Mouse (Mus musculus) myocyte (in vitro differentiated cells): ENCODE results near the gene Sfta2. TPM values are rescaled to one million over a fixed set of nuclear protein-coding genes. Genes with fewer than 3 reads are reported as not detected.
A peak's percentile ranks its signal among the peaks of the same experiment; 100 is the strongest.

ENCODE experiments used
- H3K27me3 ChIP-seq: one replicate; pipeline ENCODE4 v1.6.1; 2011; ENCODE audit not compliant: control insufficient read depth, insufficient read depth, insufficient read length
- H3K36me3 ChIP-seq: one replicate; pipeline ENCODE4 v1.6.1; 2011; ENCODE audit not compliant: control insufficient read depth, insufficient read depth
- H3K4me2 ChIP-seq: one replicate; pipeline ENCODE4 v1.6.1; 2011; ENCODE audit warnings: low read depth, control low read depth
- H3K4me3 ChIP-seq: one replicate; pipeline ENCODE4 v1.5.1; 2011; ENCODE audit warnings: mild to moderate bottlenecking, control low read depth, moderate library complexity
- H3K79me2 ChIP-seq: one replicate; pipeline ENCODE4 v1.6.1; 2011; ENCODE audit not compliant: control insufficient read depth, insufficient read depth
- H3ac ChIP-seq: one replicate; pipeline ENCODE4 v1.6.1; 2011; ENCODE audit not compliant: control insufficient read depth, insufficient read length
- CEBPB ChIP-seq: IDR thresholded peaks from 2 replicates; pipeline ENCODE4 v1.6.1; 2011; ENCODE audit warnings: mild to moderate bottlenecking, moderate library complexity; ENCODE audit not compliant: poor library complexity, insufficient read depth, severe bottlenecking
- E2F4 ChIP-seq: IDR thresholded peaks from one replicate; pipeline ENCODE4 v1.6.1; 2011; ENCODE audit warnings: mild to moderate bottlenecking, control low read depth, moderate library complexity; ENCODE audit not compliant: insufficient read depth
- MAX ChIP-seq: IDR thresholded peaks from one replicate; pipeline ENCODE4 v1.6.1; 2011; ENCODE audit warnings: low read depth, mild to moderate bottlenecking, control low read depth
- MYOD1 ChIP-seq, 3 experiments: IDR thresholded peaks; one replicate each; pipeline ENCODE4 v1.6.1; 2011; ENCODE audit warnings: control low read depth in 2 of 3, low read depth in 2 of 3, mild to moderate bottlenecking in 2 of 3, moderate library complexity in 1 of 3; ENCODE audit not compliant: insufficient read length in 2 of 3, control insufficient read depth in 1 of 3
- MYOG ChIP-seq, 3 experiments: IDR thresholded peaks; one replicate each; pipeline ENCODE4 v1.6.1; 2011; ENCODE audit warnings: control low read depth in 2 of 3, low read depth in 2 of 3, mild to moderate bottlenecking in 2 of 3; ENCODE audit not compliant: insufficient read length in 2 of 3, control insufficient read depth in 1 of 3, insufficient read depth in 1 of 3
- POLR2A ChIP-seq: IDR thresholded peaks from one replicate; pipeline ENCODE4 v1.6.1; 2011; ENCODE audit warnings: low read depth, mild to moderate bottlenecking, control low read depth, moderate library complexity; ENCODE audit not compliant: insufficient read length
- POLR2AphosphoS2 ChIP-seq: IDR thresholded peaks from one replicate; pipeline ENCODE4 v1.6.1; 2011; ENCODE audit warnings: low read depth, control low read depth; ENCODE audit not compliant: insufficient read length
- REST ChIP-seq: IDR thresholded peaks from one replicate; pipeline ENCODE4 v1.6.1; 2011; ENCODE audit warnings: mild to moderate bottlenecking, control low read depth, moderate library complexity; ENCODE audit not compliant: insufficient read depth, insufficient read length
- SRF ChIP-seq: IDR thresholded peaks from one replicate; pipeline ENCODE4 v1.6.1; 2011; ENCODE audit warnings: low read depth; ENCODE audit not compliant: control insufficient read depth, insufficient read length
- TCF12 ChIP-seq: IDR thresholded peaks from one replicate; pipeline ENCODE4 v1.6.1; 2011; ENCODE audit warnings: mild to moderate bottlenecking, control low read depth; ENCODE audit not compliant: poor library complexity, insufficient read depth, severe bottlenecking
- TCF3 ChIP-seq: IDR thresholded peaks from one replicate; pipeline ENCODE4 v1.6.1; 2011; ENCODE audit warnings: low read depth, control low read depth; ENCODE audit not compliant: insufficient read length
- USF1 ChIP-seq: IDR thresholded peaks from one replicate; pipeline ENCODE4 v1.6.1; 2011; ENCODE audit warnings: low read depth, mild to moderate bottlenecking, control low read depth, moderate library complexity
- polyA plus RNA-seq: library from polyadenylated mRNA; unstranded; fragments of >200 nt; fragmentation: generic; extraction: Trizol; gene quantifications from one replicate; pipeline ENCODE4 v1.2.1, GENCODE M21; 2012; ENCODE audit warnings: missing spikeins

Gene Sfta2
- polyA plus RNA-seq, 1 experiment, result not detected

- H3K4me2 ChIP-seq, result peak overlapping the region; percentile 89
- H3K27me3 ChIP-seq, result no peaks in the 10 kb centered on the region
- H3K4me3 ChIP-seq, result peak overlapping the region; percentile 52
- H3K79me2 ChIP-seq, result peaks cover 65% of the 10 kb centered on the region
- H3ac ChIP-seq, result no peak overlapping the region
- peaks cover 6% of the 10 kb centered on the region for H3K36me3 ChIP-seq
- TF ChIP-seq MYOG (IDR thresholded peaks at IDR 0.05; ENCODE audit: control insufficient read depth in 1 of 3, insufficient read depth in 1 of 3, insufficient read length in 2 of 3, low read depth in 2 of 3) (peak in 2 of 3 experiments; percentile 32 to 77), TCF12 (no peak), POLR2AphosphoS2 (peak; percentile 53), POLR2A (no peak), REST (no peak), MYOD1 (IDR thresholded peaks at IDR 0.05; ENCODE audit: control insufficient read depth in 1 of 3, insufficient read length in 2 of 3, low read depth in 2 of 3) (peak in 2 of 3 experiments; percentile 38 to 48)
Observed at GRCm38 (mm10) chr17:35697759-35698500, 96.6 kb downstream of the Sfta2 start.

- no peak for TF ChIP-seq MYOG (IDR thresholded peaks at IDR 0.05; ENCODE audit: control insufficient read depth in 1 of 3, insufficient read depth in 1 of 3, insufficient read length in 2 of 3, low read depth in 2 of 3)
- TF ChIP-seq TCF3, result no peak
- TF ChIP-seq MAX, result no peak
- no peak for TF ChIP-seq E2F4
- TF ChIP-seq TCF12, result no peak
- no peak for TF ChIP-seq REST
- TF ChIP-seq SRF, result no peak
- TF ChIP-seq POLR2A, result no peak
- TF ChIP-seq USF1, result no peak
- no peak for TF ChIP-seq CEBPB
- no peak for TF ChIP-seq MYOD1 (IDR thresholded peaks at IDR 0.05; ENCODE audit: control insufficient read depth in 1 of 3, insufficient read length in 2 of 3, low read depth in 2 of 3)
- no peak for TF ChIP-seq POLR2AphosphoS2
- no peaks in the 10 kb centered on the region for H3K27me3 ChIP-seq
- peaks cover 64% of the 10 kb centered on the region for H3K79me2 ChIP-seq
- H3ac ChIP-seq, result no peak overlapping the region
- peak overlapping the region; percentile 89 for H3K4me2 ChIP-seq
- H3K4me3 ChIP-seq, result peak overlapping the region; percentile 52
- H3K36me3 ChIP-seq, result peaks cover 3% of the 10 kb centered on the region
Observed at GRCm38 (mm10) chr17:35698501-35698883, 97.1 kb downstream of the Sfta2 start.

- peak overlapping the region; percentile 89 for H3K4me2 ChIP-seq
- peak overlapping the region; percentile 22 for H3ac ChIP-seq
- H3K27me3 ChIP-seq, result no peaks in the 10 kb centered on the region
- H3K4me3 ChIP-seq, result peak overlapping the region; percentile 52
- TF ChIP-seq POLR2AphosphoS2, result peak; percentile 88
- TF ChIP-seq TCF12, result no peak
- peak in 1 of 3 experiments; percentile 59 for TF ChIP-seq MYOG (IDR thresholded peaks at IDR 0.05; ENCODE audit: control insufficient read depth in 1 of 3, insufficient read depth in 1 of 3, insufficient read length in 2 of 3, low read depth in 2 of 3)
- no peak for TF ChIP-seq E2F4
- peak; percentile 94 for TF ChIP-seq POLR2A
- TF ChIP-seq REST, result no peak
- no peak for TF ChIP-seq SRF
- TF ChIP-seq CEBPB, result no peak
- peak in 2 of 3 experiments; percentile 57 to 81 for TF ChIP-seq MYOD1 (IDR thresholded peaks at IDR 0.05; ENCODE audit: control insufficient read depth in 1 of 3, insufficient read length in 2 of 3, low read depth in 2 of 3)
- no peak for TF ChIP-seq TCF3
- peaks cover 54% of the 10 kb centered on the region for H3K79me2 ChIP-seq
- no peaks in the 10 kb centered on the region for H3K36me3 ChIP-seq
Observed at GRCm38 (mm10) chr17:35699919-35700318, 98.6 kb downstream of the Sfta2 start.

Other genes starting within 250 kb of the Sfta2 start
- 8.3 TPM for gene H2-Q4, start 221.9 kb upstream of the Sfta2 start, polyA plus RNA-seq
- gene H2-Q6, start 176.7 kb upstream of the Sfta2 start, polyA plus RNA-seq, result not detected
- 0.06 TPM for gene H2-Q7, start 162.4 kb upstream of the Sfta2 start, polyA plus RNA-seq
- 0.02 TPM for gene H2-Q10, start 131.5 kb upstream of the Sfta2 start, polyA plus RNA-seq
- gene Pou5f1, start 95.5 kb upstream of the Sfta2 start, polyA plus RNA-seq, result not detected
- gene Tcf19, start 84.7 kb upstream of the Sfta2 start, polyA plus RNA-seq, result 11.1 TPM
- 8.8 TPM for gene Cchcr1, start 84.4 kb upstream of the Sfta2 start, polyA plus RNA-seq
- 0.07 TPM for gene Psors1c2, start 68.3 kb upstream of the Sfta2 start, polyA plus RNA-seq
- 55.4 TPM for gene Cdsn, start 49.4 kb upstream of the Sfta2 start, polyA plus RNA-seq
- not detected for gene 2300002M23Rik, start 34.1 kb upstream of the Sfta2 start, polyA plus RNA-seq
- not detected for gene Gm9573, start 25.1 kb downstream of the Sfta2 start, polyA plus RNA-seq
- gene Mucl3, start 42.1 kb downstream of the Sfta2 start, polyA plus RNA-seq, result 0.05 TPM
- 13.7 TPM for gene Vars2, start 66.0 kb downstream of the Sfta2 start, polyA plus RNA-seq
- 27.4 TPM for gene Gtf2h4, start 72.2 kb downstream of the Sfta2 start, polyA plus RNA-seq
- gene Ddr1, start 103.1 kb downstream of the Sfta2 start, polyA plus RNA-seq, result 65.6 TPM
- gene Ier3, start 220.1 kb downstream of the Sfta2 start, polyA plus RNA-seq, result 45.1 TPM
- 107 TPM for gene Flot1, start 221.7 kb downstream of the Sfta2 start, polyA plus RNA-seq
- 692 TPM for gene Tubb5, start 236.8 kb downstream of the Sfta2 start, polyA plus RNA-seq
- gene Mdc1, start 240.0 kb downstream of the Sfta2 start, polyA plus RNA-seq, result 7.0 TPM